Mouse (Mus musculus) lung, adult 2 months (tissue): ENCODE measurements around the gene Dnmt3b.
"Not testable (repeated sequence)": the region's sequence is repeated elsewhere in the genome, so short reads cannot be mapped to it uniquely, and the experiment has no call there.

Experiments used
- CTCF ChIP-seq: fragments of 200-500 bp; IDR thresholded peaks from 2 replicates; pipeline ENCODE4 v1.5.1; 2011; ENCODE audit warnings: mild to moderate bottlenecking, low read length, control low read depth; ENCODE audit not compliant: insufficient read depth
- POLR2A ChIP-seq: fragments of 200-500 bp; IDR thresholded peaks from 2 replicates; pipeline ENCODE4 v1.6.1; 2011; ENCODE audit warnings: low read depth, mild to moderate bottlenecking, control low read depth, low read length, borderline replicate concordance; ENCODE audit errors: extremely low read depth

DNA sequence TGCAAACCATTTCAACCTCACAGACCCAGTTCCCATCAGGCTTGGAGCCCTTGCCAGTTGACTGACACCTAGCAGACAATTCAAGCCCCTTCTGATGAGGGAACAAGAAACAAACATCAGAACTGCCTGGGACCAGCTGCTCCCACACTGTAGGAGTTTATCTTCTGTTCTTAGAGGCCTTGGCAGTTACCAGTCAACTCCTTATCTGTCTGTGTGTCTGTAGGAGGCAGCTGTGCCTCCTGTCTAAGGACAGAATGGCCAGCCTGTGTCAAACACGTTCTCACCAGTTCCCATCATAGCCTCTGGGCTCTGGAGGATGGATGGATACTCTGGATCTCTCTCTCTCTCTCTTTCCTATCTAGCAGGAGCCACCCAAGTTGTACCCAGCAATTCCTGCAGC is 26.1 kb downstream of the Dnmt3b start:
- not testable (repeated sequence) for TF ChIP-seq CTCF, POLR2A
